Mouse (Mus musculus) forebrain, embryonic 14.5 days (tissue): ENCODE measurements around the gene Ephx1. TPM values are rescaled to one million over a fixed set of nuclear protein-coding genes. Genes with fewer than 3 reads are reported as not detected.

Experiments
- ATAC-seq: fragments of 200-750 bp; cut with Nextera tagmentation; 2 replicates; pipeline ENCODE4 v1.8.0; 2017; ENCODE audit warnings: mild to moderate bottlenecking, moderate library complexity
- DNase-seq: peaks from one replicate; pipeline ENCODE4 v3.0.0-alpha.2; 2015; ENCODE audit warnings: low spot score
- H3K27ac ChIP-seq: fragments of 300-500 bp; sonication (generic); 2 replicates; pipeline ENCODE4 v1.5.1; 2014; ENCODE audit warnings: low read depth, mild to moderate bottlenecking, control low read depth, low read length, moderate library complexity
- H3K27me3 ChIP-seq: fragments of 300-500 bp; sonication (generic); replicated peaks from 2 replicates; pipeline ENCODE4 v1.6.1; 2014; ENCODE audit warnings: low read length, control low read depth, mixed read lengths; ENCODE audit not compliant: control insufficient read depth, insufficient read depth
- H3K36me3 ChIP-seq: fragments of 300-500 bp; sonication (generic); 2 replicates; pipeline ENCODE4 v1.6.1; 2014; ENCODE audit warnings: low read length, control low read depth; ENCODE audit not compliant: control insufficient read depth, insufficient read depth
- H3K4me1 ChIP-seq: fragments of 300-500 bp; sonication (generic); 2 replicates; pipeline ENCODE4 v1.6.1; 2014; ENCODE audit warnings: antibody characterized with exemption, low read length, control low read depth; ENCODE audit not compliant: control insufficient read depth, insufficient read depth
- H3K4me2 ChIP-seq: fragments of 300-500 bp; sonication (generic); 2 replicates; pipeline ENCODE4 v1.6.1; 2014; ENCODE audit warnings: mild to moderate bottlenecking, control low read depth, low read length
- H3K4me3 ChIP-seq: fragments of 300-500 bp; sonication (generic); 2 replicates; pipeline ENCODE4 v1.5.1; 2014; ENCODE audit warnings: low read depth, low read length, control low read depth
- H3K9ac ChIP-seq: fragments of 300-500 bp; sonication (generic); 2 replicates; pipeline ENCODE4 v1.6.1; 2014; ENCODE audit warnings: mild to moderate bottlenecking, low read length, control low read depth, moderate library complexity
- H3K9me3 ChIP-seq: fragments of 300-500 bp; sonication (generic); replicated peaks from 2 replicates; pipeline ENCODE4 v1.6.1; 2016; ENCODE audit warnings: low read length, control low read depth, mixed read lengths; ENCODE audit not compliant: control insufficient read depth
- WGBS: fragments of 180-500 bp; shearing (Covaris S2); extraction: QIAGEN DNeasy Blood & Tissue Kit; methylation state at CpG from one replicate; pipeline ENCODE4 v1.1.7; 2014; 5-methylcytosine and 5-hydroxymethylcytosine counted together
- polyA plus RNA-seq: library from polyadenylated mRNA; unstranded; fragments of >200 nt; fragmentation: Nextera tagmentation; extraction: Ambion mirVana; gene quantifications from 2 replicates; pipeline ENCODE4 v1.2.1, GENCODE M21; 2014

Gene Ephx1
- polyA plus RNA-seq, 1 experiment from 2014 or later = 4.1 TPM

GRCm38 (mm10) chr1:180946448-180946847, 74.3 kb downstream of the Ephx1 start:
- ATAC-seq (no peak), DNase-seq (no peak)
- Histone ChIP-seq H3K9me3 (no peaks in the 10 kb centered on the region), H3K4me1 (peaks cover 5% of the 10 kb centered on the region; the same call in 1 of the 2 replicates), H3K36me3 (no peaks in the 10 kb centered on the region), H3K27me3 (peaks cover 26% of the 10 kb centered on the region), H3K4me2 (no peak overlapping the region), H3K27ac (no peak overlapping the region), H3K4me3 (no peak overlapping the region), H3K9ac (no peak overlapping the region)
- 85% methylated on average over 6 of the region's 6 CpGs for WGBS

- peaks cover 36% of the 10 kb centered on the region for H3K27me3 ChIP-seq
- H3K9ac ChIP-seq = no peak overlapping the region
- no peak overlapping the region for H3K4me3 ChIP-seq
- DNase-seq (peak; percentile 55), ATAC-seq (peak; percentile 56)
- H3K9me3 ChIP-seq = no peaks in the 10 kb centered on the region
- H3K27ac ChIP-seq = no peak overlapping the region
- H3K36me3 ChIP-seq = no peaks in the 10 kb centered on the region
- peak overlapping the region; percentile 18; the same call in 1 of the 2 replicates for H3K4me2 ChIP-seq
- peaks cover 5% of the 10 kb centered on the region; the same call in 1 of the 2 replicates for H3K4me1 ChIP-seq
- WGBS = 31% methylated on average over 20 of the region's 20 CpGs
Observed at GRCm38 (mm10) chr1:180945001-180945980, 75.4 kb downstream of the Ephx1 start.

GRCm38 (mm10) chr1:180944553-180944952, 76.2 kb downstream of the Ephx1 start:
- DNase-seq (no peak), ATAC-seq (no peak)
- Histone ChIP-seq H3K27ac (no peak overlapping the region), H3K4me1 (peaks cover 5% of the 10 kb centered on the region; the same call in 1 of the 2 replicates), H3K36me3 (no peaks in the 10 kb centered on the region), H3K4me2 (no peak overlapping the region), H3K9ac (no peak overlapping the region), H3K4me3 (no peak overlapping the region), H3K27me3 (peaks cover 36% of the 10 kb centered on the region), H3K9me3 (no peaks in the 10 kb centered on the region)
- WGBS = 81% methylated on average over 4 of the region's 4 CpGs

GRCm38 (mm10) chr1:180943896-180944295, 76.8 kb downstream of the Ephx1 start:
- DNase-seq = no peak
- 75% methylated on average over 1 of the region's 1 CpGs for WGBS
- H3K9ac ChIP-seq = no peak overlapping the region

GRCm38 (mm10) chr1:180943032-180943644, 77.6 kb downstream of the Ephx1 start:
- Histone ChIP-seq H3K9me3 (no peaks in the 10 kb centered on the region), H3K4me1 (peaks cover 5% of the 10 kb centered on the region; the same call in 1 of the 2 replicates), H3K9ac (no peak overlapping the region), H3K4me3 (peak overlapping the region; percentile 64), H3K36me3 (no peaks in the 10 kb centered on the region), H3K27me3 (peaks cover 36% of the 10 kb centered on the region), H3K27ac (no peak overlapping the region), H3K4me2 (peak overlapping the region; percentile 93)
- ATAC-seq (no peak), DNase-seq (no peak)
- 44% methylated on average over 11 of the region's 11 CpGs for WGBS

More at GRCm38 (mm10) chr1:180943896-180944295, 76.8 kb downstream of the Ephx1 start:
- H3K36me3 ChIP-seq = no peaks in the 10 kb centered on the region
- peaks cover 5% of the 10 kb centered on the region; the same call in 1 of the 2 replicates for H3K4me1 ChIP-seq
- H3K27me3 ChIP-seq = peaks cover 36% of the 10 kb centered on the region
- H3K4me2 ChIP-seq = no peak overlapping the region
- H3K4me3 ChIP-seq = no peak overlapping the region
- no peaks in the 10 kb centered on the region for H3K9me3 ChIP-seq
- no peak for ATAC-seq
- no peak overlapping the region for H3K27ac ChIP-seq

- Histone ChIP-seq H3K27ac (no peak within 1 kb of the TSS), H3K9ac (peak within 1 kb of the TSS; percentile 65), H3K4me3 (peak within 1 kb of the TSS; percentile 64), H3K36me3 (no peaks in the 10 kb centered on the region), H3K27me3 (peaks cover 41% of the 10 kb centered on the region), H3K4me2 (peak within 1 kb of the TSS; percentile 93), H3K4me1 (peaks cover 5% of the 10 kb centered on the region; the same call in 1 of the 2 replicates), H3K9me3 (no peaks in the 10 kb centered on the region)
- WGBS = under 1% methylated on average over 70 of the region's 73 CpGs
- ATAC-seq = peak; percentile 61
- DNase-seq = peak; percentile 50
Observed at GRCm38 (mm10) chr1:180942166-180943031, 78.3 kb downstream of the Ephx1 start, which contains the start of gene Tmem63a. TSS of gene Tmem63a (plus strand) at chr1:180942344.

GRCm38 (mm10) chr1:180941726-180942125, 79.0 kb downstream of the Ephx1 start:
- ATAC-seq (peak; percentile 24; the same call in 1 of the 2 replicates), DNase-seq (no peak)
- peaks cover 43% of the 10 kb centered on the region for H3K27me3 ChIP-seq
- 5% methylated on average over 18 of the region's 18 CpGs for WGBS
- peak overlapping the region; percentile 64 for H3K4me3 ChIP-seq
- H3K4me2 ChIP-seq = peak overlapping the region; percentile 93
- peak overlapping the region; percentile 65 for H3K9ac ChIP-seq
- no peaks in the 10 kb centered on the region for H3K9me3 ChIP-seq
- no peak overlapping the region for H3K27ac ChIP-seq
- H3K36me3 ChIP-seq = no peaks in the 10 kb centered on the region
- peaks cover 5% of the 10 kb centered on the region for H3K4me1 ChIP-seq

- H3K36me3 ChIP-seq = no peaks in the 10 kb centered on the region
- H3K27me3 ChIP-seq = peaks cover 49% of the 10 kb centered on the region
- H3K9ac ChIP-seq = no peak overlapping the region
- peaks cover 5% of the 10 kb centered on the region for H3K4me1 ChIP-seq
- H3K4me3 ChIP-seq = no peak overlapping the region
- no peak for ATAC-seq
- 82% methylated on average over 7 of the region's 7 CpGs for WGBS
- H3K27ac ChIP-seq = no peak overlapping the region
- no peak overlapping the region for H3K4me2 ChIP-seq
- no peak for DNase-seq
- no peaks in the 10 kb centered on the region for H3K9me3 ChIP-seq
Observed at GRCm38 (mm10) chr1:180940776-180941460, 79.8 kb downstream of the Ephx1 start.
